Mouse (Mus musculus): ENCODE data around the gene As3mt.

Gene As3mt

GRCm38 (mm10) chr19:46784502-46784901, 77.2 kb downstream of the As3mt start:
- no peak for DNase-seq (ENCODE audit: low spot score in 2 of 2)

GRCm38 (mm10) chr19:46785633-46786032, 78.4 kb downstream of the As3mt start:
- no peak for DNase-seq (ENCODE audit: low spot score in 2 of 2)

GRCm38 (mm10) chr19:46789782-46790181, 82.5 kb downstream of the As3mt start:
- DNase-seq (ENCODE audit: low spot score in 2 of 2) = no peak
